Mouse (Mus musculus): ENCODE measurements around the gene Clcn2. TPM values are rescaled to one million over a fixed set of nuclear protein-coding genes. Genes with fewer than 3 reads are reported as not detected.

The Clcn2 gene
- polyA plus RNA-seq, 1 experiment from 2014 or later, result 11.9 TPM

- peaks cover 7% of the 10 kb centered on the region; the same call in 1 of the 2 replicates for H3K4me1 ChIP-seq (ENCODE audit: control insufficient read depth, insufficient read depth, low read length)
- H3K9me3 ChIP-seq (ENCODE audit: control insufficient read depth, low read length), result no peaks in the 10 kb centered on the region
- H3K4me3 ChIP-seq (ENCODE audit: low read depth, low read length), result no peak overlapping the region
- H3K27me3 ChIP-seq (replicated peaks; ENCODE audit: control insufficient read depth, insufficient read depth, low read length), result peaks cover 26% of the 10 kb centered on the region
- no peak overlapping the region for H3K9ac ChIP-seq (ENCODE audit: low read depth, low read length)
- peaks cover 9% of the 10 kb centered on the region; the same call in 1 of the 2 replicates for H3K36me3 ChIP-seq (ENCODE audit: control insufficient read depth, insufficient read depth, low read length)
- 84% methylated on average over 5 of the region's 5 CpGs for WGBS
- H3K27ac ChIP-seq (replicated peaks; ENCODE audit: low read depth, low read length), result no peak overlapping the region
- no peak overlapping the region for H3K4me2 ChIP-seq (ENCODE audit: low read depth, low read length)
- ATAC-seq (ENCODE audit: low read depth), result no peak
- DNase-seq (ENCODE audit: low spot score), result no peak
Measured at GRCm38 (mm10) chr16:20736823-20737222, 19.3 kb upstream of the Clcn2 start.

GRCm38 (mm10) chr16:20736168-20736567 lies 18.6 kb upstream of the Clcn2 start:
- Histone ChIP-seq H3K27ac (replicated peaks; ENCODE audit: low read depth, low read length) (no peak overlapping the region), H3K4me2 (ENCODE audit: low read depth, low read length) (no peak overlapping the region), H3K27me3 (replicated peaks; ENCODE audit: control insufficient read depth, insufficient read depth, low read length) (peaks cover 26% of the 10 kb centered on the region), H3K4me1 (ENCODE audit: control insufficient read depth, insufficient read depth, low read length) (peaks cover 7% of the 10 kb centered on the region; the same call in 1 of the 2 replicates), H3K4me3 (ENCODE audit: low read depth, low read length) (no peak overlapping the region), H3K36me3 (ENCODE audit: control insufficient read depth, insufficient read depth, low read length) (peaks cover 9% of the 10 kb centered on the region; the same call in 1 of the 2 replicates), H3K9me3 (ENCODE audit: control insufficient read depth, low read length) (no peaks in the 10 kb centered on the region), H3K9ac (ENCODE audit: low read depth, low read length) (no peak overlapping the region)
- DNase-seq (ENCODE audit: low spot score), result no peak
- ATAC-seq (ENCODE audit: low read depth), result no peak
- WGBS, result 86% methylated on average over 7 of the region's 7 CpGs

- Histone ChIP-seq H3K9ac (ENCODE audit: low read depth, low read length) (no peak overlapping the region), H3K9me3 (ENCODE audit: control insufficient read depth, low read length) (no peaks in the 10 kb centered on the region), H3K36me3 (ENCODE audit: control insufficient read depth, insufficient read depth, low read length) (peaks cover 9% of the 10 kb centered on the region; the same call in 1 of the 2 replicates), H3K4me2 (ENCODE audit: low read depth, low read length) (no peak overlapping the region), H3K27ac (replicated peaks; ENCODE audit: low read depth, low read length) (no peak overlapping the region), H3K27me3 (replicated peaks; ENCODE audit: control insufficient read depth, insufficient read depth, low read length) (peaks cover 26% of the 10 kb centered on the region), H3K4me1 (ENCODE audit: control insufficient read depth, insufficient read depth, low read length) (peaks cover 7% of the 10 kb centered on the region; the same call in 1 of the 2 replicates), H3K4me3 (ENCODE audit: low read depth, low read length) (no peak overlapping the region)
- 80% methylated on average over 5 of the region's 5 CpGs for WGBS
- no peak for DNase-seq (ENCODE audit: low spot score)
- ATAC-seq (ENCODE audit: low read depth), result no peak
Measured at GRCm38 (mm10) chr16:20735651-20736050, 18.1 kb upstream of the Clcn2 start.

GRCm38 (mm10) chr16:20733731-20734730 lies 16.5 kb upstream of the Clcn2 start, which contains the start of gene Thpo:
TSS of gene Thpo (minus strand) at chr16:20734511.
- no peak within 1 kb of the TSS; the same call in 1 of the 2 replicates for H3K27ac ChIP-seq (replicated peaks; ENCODE audit: low read depth, low read length)
- H3K36me3 ChIP-seq (ENCODE audit: control insufficient read depth, insufficient read depth, low read length), result peaks cover 9% of the 10 kb centered on the region; the same call in 1 of the 2 replicates
- WGBS, result 6% methylated on average over 44 of the region's 45 CpGs
- ATAC-seq (ENCODE audit: low read depth) (no peak), DNase-seq (ENCODE audit: low spot score) (peak; percentile 36)
- H3K4me2 ChIP-seq (ENCODE audit: low read depth, low read length), result peak within 1 kb of the TSS; percentile 98
- no peaks in the 10 kb centered on the region for H3K9me3 ChIP-seq (ENCODE audit: control insufficient read depth, low read length)
- H3K9ac ChIP-seq (ENCODE audit: low read depth, low read length), result peak within 1 kb of the TSS; percentile 83
- peak within 1 kb of the TSS; percentile 74 for H3K4me3 ChIP-seq (ENCODE audit: low read depth, low read length)
- peaks cover 7% of the 10 kb centered on the region; the same call in 1 of the 2 replicates for H3K4me1 ChIP-seq (ENCODE audit: control insufficient read depth, insufficient read depth, low read length)
- H3K27me3 ChIP-seq (replicated peaks; ENCODE audit: control insufficient read depth, insufficient read depth, low read length), result peaks cover 26% of the 10 kb centered on the region

GRCm38 (mm10) chr16:20732925-20733730 lies 15.6 kb upstream of the Clcn2 start, which contains the start of gene Chrd:
TSS of gene Chrd (plus strand) at chr16:20733127.
- Histone ChIP-seq H3K9me3 (ENCODE audit: control insufficient read depth, low read length) (no peaks in the 10 kb centered on the region), H3K27me3 (replicated peaks; ENCODE audit: control insufficient read depth, insufficient read depth, low read length) (peaks cover 26% of the 10 kb centered on the region), H3K9ac (ENCODE audit: low read depth, low read length) (peak within 1 kb of the TSS; percentile 83), H3K36me3 (ENCODE audit: control insufficient read depth, insufficient read depth, low read length) (peaks cover 9% of the 10 kb centered on the region; the same call in 1 of the 2 replicates), H3K4me1 (ENCODE audit: control insufficient read depth, insufficient read depth, low read length) (peaks cover 7% of the 10 kb centered on the region; the same call in 1 of the 2 replicates), H3K27ac (replicated peaks; ENCODE audit: low read depth, low read length) (peak within 1 kb of the TSS; percentile 83), H3K4me3 (ENCODE audit: low read depth, low read length) (peak within 1 kb of the TSS; percentile 74), H3K4me2 (ENCODE audit: low read depth, low read length) (peak within 1 kb of the TSS; percentile 98)
- ATAC-seq (ENCODE audit: low read depth) (peak; percentile 90), DNase-seq (ENCODE audit: low spot score) (peak; percentile 85)
- whole genome bisulfite sequencing, result under 1% methylated on average over 27 of the region's 70 CpGs

GRCm38 (mm10) chr16:20732251-20732924 lies 14.8 kb upstream of the Clcn2 start:
- Histone ChIP-seq H3K4me3 (ENCODE audit: low read depth, low read length) (peak overlapping the region; percentile 74), H3K27me3 (replicated peaks; ENCODE audit: control insufficient read depth, insufficient read depth, low read length) (peaks cover 26% of the 10 kb centered on the region), H3K27ac (replicated peaks; ENCODE audit: low read depth, low read length) (peak overlapping the region; percentile 83), H3K4me1 (ENCODE audit: control insufficient read depth, insufficient read depth, low read length) (peaks cover 7% of the 10 kb centered on the region; the same call in 1 of the 2 replicates), H3K9ac (ENCODE audit: low read depth, low read length) (peak overlapping the region; percentile 83), H3K9me3 (ENCODE audit: control insufficient read depth, low read length) (no peaks in the 10 kb centered on the region), H3K36me3 (ENCODE audit: control insufficient read depth, insufficient read depth, low read length) (peaks cover 6% of the 10 kb centered on the region; the same call in 1 of the 2 replicates), H3K4me2 (ENCODE audit: low read depth, low read length) (peak overlapping the region; percentile 98)
- DNase-seq (ENCODE audit: low spot score) (peak; percentile 54), ATAC-seq (ENCODE audit: low read depth) (peak; percentile 42)
- under 1% methylated on average over 21 of the region's 30 CpGs for WGBS

- peak overlapping the region; percentile 98; the same call in 1 of the 2 replicates for H3K4me2 ChIP-seq (ENCODE audit: low read depth, low read length)
- WGBS, result 67% methylated on average over 5 of the region's 5 CpGs
Measured at GRCm38 (mm10) chr16:20731688-20732087, 14.1 kb upstream of the Clcn2 start.

More at GRCm38 (mm10) chr16:20731688-20732087, 14.1 kb upstream of the Clcn2 start:
- Histone ChIP-seq H3K4me1 (ENCODE audit: control insufficient read depth, insufficient read depth, low read length) (peaks cover 7% of the 10 kb centered on the region; the same call in 1 of the 2 replicates), H3K36me3 (ENCODE audit: control insufficient read depth, insufficient read depth, low read length) (no peaks in the 10 kb centered on the region), H3K27ac (replicated peaks; ENCODE audit: low read depth, low read length) (peak overlapping the region; percentile 83; the same call in 1 of the 2 replicates), H3K9ac (ENCODE audit: low read depth, low read length) (no peak overlapping the region), H3K27me3 (replicated peaks; ENCODE audit: control insufficient read depth, insufficient read depth, low read length) (peaks cover 26% of the 10 kb centered on the region), H3K4me3 (ENCODE audit: low read depth, low read length) (no peak overlapping the region), H3K9me3 (ENCODE audit: control insufficient read depth, low read length) (no peaks in the 10 kb centered on the region)
- ATAC-seq (ENCODE audit: low read depth), result no peak
- DNase-seq (ENCODE audit: low spot score), result no peak

All from embryonic facial prominence, embryonic 14.5 days (tissue).